Mouse (Mus musculus): ENCODE measurements around the gene Mab21l2.

Mab21l2 gene

DNA sequence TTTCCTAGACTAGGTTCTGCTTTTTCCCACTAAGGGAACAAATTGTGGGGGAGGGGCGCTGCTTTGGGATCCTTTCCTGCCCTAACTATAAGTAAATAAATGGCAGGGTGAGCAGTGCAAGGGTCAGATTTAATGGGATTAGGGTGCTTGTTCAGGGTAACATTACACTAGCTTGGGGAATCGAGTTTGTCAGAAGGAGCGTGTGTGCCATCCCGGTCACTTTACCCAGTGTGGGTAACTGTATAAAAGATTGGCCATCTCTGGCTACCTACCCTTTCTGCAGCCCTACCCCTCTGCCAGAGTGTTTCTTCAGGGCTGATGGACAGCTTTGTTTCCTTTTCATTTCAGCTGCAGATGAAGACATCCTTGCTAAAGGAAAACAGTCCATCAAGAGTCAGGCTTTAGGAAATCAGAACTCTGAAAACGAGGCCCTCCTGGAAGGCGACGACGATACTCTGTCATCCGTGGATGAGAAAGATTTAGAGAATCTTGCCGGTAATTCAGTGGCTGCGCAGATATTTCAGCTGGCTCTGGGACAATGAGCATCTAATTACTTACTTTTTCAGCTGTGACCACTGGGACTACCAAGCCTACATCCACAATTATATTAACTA lies 8.8 kb downstream of the Mab21l2 start:
- DNase-seq (ENCODE audit: low read depth in 2 of 2, low spot score in 2 of 2), result no peak

GRCm38 (mm10) chr3:86538645-86539554 lies 9.5 kb downstream of the Mab21l2 start:
- no peak for DNase-seq (ENCODE audit: low read depth in 2 of 2, low spot score in 2 of 2)

DNA sequence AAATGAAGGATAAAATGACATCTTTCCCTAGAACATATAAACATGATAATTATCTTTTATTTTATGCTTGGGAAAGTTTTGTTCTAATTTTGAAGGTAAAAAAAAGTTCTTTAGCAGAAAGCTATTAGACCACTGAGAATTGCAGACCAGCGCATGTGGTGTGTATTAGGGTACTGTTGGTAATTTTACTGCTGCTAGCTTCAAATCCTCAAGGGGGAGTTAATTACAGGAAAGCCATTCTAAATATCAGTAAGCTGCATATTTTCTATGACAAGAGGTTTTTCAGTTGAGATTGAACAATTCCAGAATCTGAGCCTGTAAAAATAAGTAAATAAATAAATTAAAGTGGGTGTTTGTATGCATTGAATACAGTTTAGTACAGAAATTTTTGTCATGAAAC lies 11.7 kb downstream of the Mab21l2 start:
- DNase-seq (ENCODE audit: low read depth in 2 of 2, low spot score in 2 of 2), result no peak

DNA sequence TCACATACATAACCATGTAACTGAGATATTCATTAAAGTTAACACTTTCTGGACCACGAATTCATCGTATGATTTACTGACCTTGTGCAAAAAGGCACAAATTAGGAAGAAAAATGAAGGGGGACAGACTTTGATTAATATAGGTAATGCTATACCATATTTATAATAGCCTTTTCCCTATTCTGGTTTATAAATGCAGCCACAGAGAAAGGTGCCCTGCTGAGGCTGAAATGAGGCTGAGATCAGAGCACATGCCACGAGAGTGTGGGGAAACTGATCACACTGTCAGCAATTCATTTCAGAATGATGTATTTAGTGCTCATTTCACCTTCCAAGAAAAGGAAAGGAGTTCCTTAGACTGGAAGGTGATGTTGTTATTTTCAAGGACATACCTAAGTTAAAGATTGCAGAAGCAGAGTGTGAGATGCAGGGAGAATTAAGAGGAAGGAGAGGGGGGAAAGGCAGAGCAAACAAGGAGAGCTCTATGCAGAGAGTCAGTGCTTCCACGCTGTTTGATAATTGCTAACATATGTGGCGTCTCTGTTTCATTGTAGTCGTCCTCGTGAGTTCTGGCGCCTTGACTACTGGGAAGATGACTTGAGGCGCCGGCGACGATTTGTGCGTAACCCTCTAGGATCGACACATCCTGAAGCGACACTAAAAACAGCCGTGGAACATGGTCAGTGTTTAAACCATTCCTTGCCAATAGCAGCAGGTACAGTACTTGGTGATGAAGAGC lies 16.7 kb downstream of the Mab21l2 start:
- DNase-seq (ENCODE audit: low read depth in 2 of 2, low spot score in 2 of 2), result no peak

- DNase-seq (ENCODE audit: low read depth in 2 of 2, low spot score in 2 of 2), result no peak
These were observed 25.4 kb downstream of the Mab21l2 start for GRCm38 (mm10) chr3:86522880-86523505.

DNA sequence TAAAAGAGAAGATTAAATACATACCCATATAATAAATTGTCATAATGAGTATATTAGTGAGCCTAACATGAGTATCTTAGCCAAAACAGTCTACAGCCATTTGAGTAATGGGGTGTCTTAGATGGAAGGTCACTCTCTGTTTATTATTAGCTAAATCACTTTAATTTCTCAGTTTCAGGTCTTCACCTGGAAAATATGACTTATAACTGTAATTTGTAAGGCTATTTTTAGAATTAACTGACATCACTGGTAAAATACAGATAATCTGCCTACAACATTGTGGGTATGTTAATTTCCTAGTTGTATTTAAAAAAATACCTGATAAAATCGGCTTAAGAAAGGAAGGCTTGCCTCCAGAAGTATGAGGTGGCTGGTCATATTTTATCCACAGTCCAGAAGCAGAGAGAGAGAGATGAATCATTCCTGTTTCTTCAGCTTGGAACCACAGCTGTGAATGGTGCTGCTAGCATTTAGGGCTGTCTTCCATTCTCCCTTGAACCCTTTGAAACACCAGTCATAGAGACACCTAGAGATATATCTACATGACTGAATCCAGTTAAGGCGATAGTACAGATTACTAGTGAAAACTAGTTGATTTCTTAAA lies 29.8 kb downstream of the Mab21l2 start:
- no peak for DNase-seq (ENCODE audit: low read depth in 2 of 2, low spot score in 2 of 2)

GRCm38 (mm10) chr3:86500586-86500985 lies 47.8 kb downstream of the Mab21l2 start:
- no peak for DNase-seq (ENCODE audit: low read depth in 2 of 2, low spot score in 2 of 2)
